In the genomic region with DNA sequence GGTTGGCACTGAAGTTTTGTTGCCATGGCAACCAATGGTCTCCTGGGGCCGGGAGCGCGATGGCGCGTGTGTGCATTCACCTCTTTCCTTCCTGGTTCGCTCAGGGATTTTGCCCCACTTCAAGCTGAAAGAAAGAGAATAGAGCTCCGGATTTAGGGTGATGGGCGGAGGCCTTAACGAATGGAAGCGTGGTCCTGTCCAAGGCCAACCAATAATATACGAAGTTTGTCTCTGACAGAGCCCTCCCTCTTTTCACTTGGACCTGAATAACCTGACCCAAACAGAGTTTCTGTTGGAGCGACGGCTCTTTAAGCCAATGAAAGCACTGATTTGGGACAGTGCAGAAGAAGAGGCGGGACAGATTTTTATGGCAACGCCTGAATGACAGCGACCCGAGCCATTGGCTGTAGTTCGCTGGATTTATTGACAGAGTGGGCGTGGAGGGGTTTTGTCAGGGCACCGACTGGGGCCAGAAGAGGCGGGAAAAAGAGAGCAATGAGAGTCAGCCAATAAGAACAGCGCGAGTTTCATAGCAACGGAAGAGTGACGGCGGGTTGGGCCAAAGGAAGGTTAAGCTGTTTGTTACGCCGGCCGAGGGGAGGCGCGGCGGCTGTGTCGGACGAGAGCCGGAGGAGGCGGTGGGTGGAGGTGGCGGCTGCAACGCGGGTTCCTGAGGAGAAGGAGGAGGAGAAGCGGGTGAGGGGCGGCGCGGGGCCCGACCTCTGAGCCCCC, we compare ENCODE assay signal across 8 mouse cellular contexts. TPM values are rescaled to one million over a fixed set of nuclear protein-coding genes. Genes with fewer than 3 reads are reported as not detected.
DNase-seq lines count a peak whose midpoint lies in the region; ATAC-seq lines count a peak whose summit lies in the region.

A gene (plus strand): TSS at position 572 of the 732 bp plus-strand sequence.

- under 1% methylated on average over 35 of the region's 44 CpGs for WGBS in hindbrain, embryonic 12.5 days

- peaks cover 35% of the 10 kb centered on the region for H3K4me1 ChIP-seq in hindbrain, embryonic 12.5 days

- peak; percentile 99 for DNase-seq in NIH3T3 (ENCODE audit: low read depth)
- peak; percentile 97 to 99 for DNase-seq in cerebellum, postnatal 10 days
- DNase-seq in frontal cortex, postnatal 10 days (ENCODE audit: low spot score in 2 of 2), result peak; percentile 99
- DNase-seq in layer of hippocampus, postnatal 14 days (ENCODE audit: low spot score in 2 of 2), result peak; percentile 98 to 100
- peak; percentile 97 for DNase-seq in lung, postnatal 14 days
- DNase-seq in retina, adult 2 months (ENCODE audit: low read depth, low spot score), result peak; percentile 100
- DNase-seq in thymus, postnatal 36 days, result peak; percentile 91 to 96

- no peaks in the 10 kb centered on the region for H3K27me3 ChIP-seq in hindbrain, embryonic 12.5 days

- peak within 1 kb of the TSS; percentile 90 for H3K9ac ChIP-seq in hindbrain, embryonic 12.5 days

- ATAC-seq in hindbrain, embryonic 12.5 days (ENCODE audit: low FRiP score), result peak; percentile 98

- peak within 1 kb of the TSS; percentile 64 for H3K4me3 ChIP-seq in hindbrain, embryonic 12.5 days

- H3K27ac ChIP-seq in hindbrain, embryonic 12.5 days, result peak within 1 kb of the TSS; percentile 91

- peak within 1 kb of the TSS; percentile 88 for H3K4me2 ChIP-seq in hindbrain, embryonic 12.5 days (replicated peaks)

- H3K9me3 ChIP-seq in hindbrain, embryonic 12.5 days (replicated peaks), result no peaks in the 10 kb centered on the region

- peaks cover 17% of the 10 kb centered on the region for H3K36me3 ChIP-seq in hindbrain, embryonic 12.5 days

RNA-seq across cellular contexts. Expression of the gene that starts here (rescaled TPM):
- polyA plus RNA-seq in hindbrain, embryonic 12.5 days (2016; fragmentation: Nextera tagmentation; extraction: Ambion mirVana), result 87.5 and 91.5 TPM in 2 replicates
- 10 to 100 TPM; 38.9 to 44.2 TPM for total RNA-seq in layer of hippocampus, postnatal 14 days (2021)

Comparison
In these comparisons a context has a peak if more than half of its experiments do, and no peak if none do; other contexts are left out.
1. Peak in every context shown above with its lines: DNase-seq, ATAC-seq, H3K4me3 ChIP-seq and H3K27ac ChIP-seq.